Mouse (Mus musculus) forebrain, embryonic 15.5 days (tissue): Measurements from ENCODE around the gene Gucy2c. TPM values are rescaled to one million over a fixed set of nuclear protein-coding genes. Genes with fewer than 3 reads are reported as not detected.
"Not testable (repeated sequence)": the region's sequence is repeated elsewhere in the genome, so short reads cannot be mapped to it uniquely, and the experiment has no call there.

Experiments
- ATAC-seq: fragments of 200-750 bp; cut with Nextera tagmentation; replicated peaks from 2 replicates; pipeline ENCODE4 v1.8.0; 2017; ENCODE audit warnings: mild to moderate bottlenecking, moderate TSS enrichment, moderate library complexity
- H3K27ac ChIP-seq: fragments of 300-500 bp; sonication (generic); replicated peaks from 2 replicates; pipeline ENCODE4 v1.5.1; 2015; ENCODE audit warnings: mild to moderate bottlenecking, inconsistent platforms
- H3K27me3 ChIP-seq: fragments of 300-500 bp; sonication (generic); 2 replicates; pipeline ENCODE4 v1.6.1; 2015; ENCODE audit warnings: inconsistent platforms
- H3K36me3 ChIP-seq: fragments of 300-500 bp; sonication (generic); 2 replicates; pipeline ENCODE4 v1.6.1; 2015; ENCODE audit warnings: mild to moderate bottlenecking, inconsistent platforms
- H3K4me1 ChIP-seq: fragments of 300-500 bp; sonication (generic); 2 replicates; pipeline ENCODE4 v1.6.1; 2015; ENCODE audit warnings: inconsistent platforms
- H3K4me2 ChIP-seq: fragments of 300-500 bp; sonication (generic); replicated peaks from 2 replicates; pipeline ENCODE4 v1.6.1; 2015; ENCODE audit warnings: mild to moderate bottlenecking, inconsistent platforms
- H3K4me3 ChIP-seq: fragments of 300-500 bp; sonication (generic); 2 replicates; pipeline ENCODE4 v1.5.1; 2015; ENCODE audit warnings: mild to moderate bottlenecking, inconsistent platforms
- H3K9ac ChIP-seq: fragments of 300-500 bp; sonication (generic); replicated peaks from 2 replicates; pipeline ENCODE4 v1.6.1; 2015; ENCODE audit warnings: mild to moderate bottlenecking, inconsistent platforms
- H3K9me3 ChIP-seq: fragments of 300-500 bp; sonication (generic); 2 replicates; pipeline ENCODE4 v1.6.1; 2016; ENCODE audit warnings: inconsistent platforms
- WGBS: fragments of 180-500 bp; shearing (Covaris S2); methylation state at CpG from one replicate; pipeline ENCODE4 v1.1.7; 2015; ENCODE audit warnings: mixed read lengths; 5-methylcytosine and 5-hydroxymethylcytosine counted together
- polyA plus RNA-seq: library from polyadenylated mRNA; unstranded; fragments of >200 nt; fragmentation: Nextera tagmentation; extraction: Ambion mirVana; gene quantifications from 2 replicates; pipeline ENCODE4 v1.2.1, GENCODE M21; 2015

Gene Gucy2c
- polyA plus RNA-seq, 1 experiment from 2014 or later, result 0.05 TPM

GRCm38 (mm10) chr6:136801274-136801673, 19.7 kb upstream of the Gucy2c start:
- no peaks in the 10 kb centered on the region for H3K36me3 ChIP-seq
- H3K9ac ChIP-seq, result no peak overlapping the region
- H3K27ac ChIP-seq, result no peak overlapping the region
- H3K4me1 ChIP-seq, result peaks cover 14% of the 10 kb centered on the region
- no peaks in the 10 kb centered on the region for H3K9me3 ChIP-seq
- 83% methylated on average over 6 of the region's 6 CpGs for WGBS
- H3K4me3 ChIP-seq, result no peak overlapping the region
- no peak overlapping the region for H3K4me2 ChIP-seq
- no peak for ATAC-seq
- H3K27me3 ChIP-seq, result no peaks in the 10 kb centered on the region

- H3K27ac ChIP-seq, result no peak overlapping the region
- no peaks in the 10 kb centered on the region for H3K36me3 ChIP-seq
- whole genome bisulfite sequencing, result 87% methylated on average over 8 of the region's 8 CpGs
- no peak for ATAC-seq
- H3K27me3 ChIP-seq, result no peaks in the 10 kb centered on the region
- no peaks in the 10 kb centered on the region for H3K9me3 ChIP-seq
- H3K9ac ChIP-seq, result no peak overlapping the region
- H3K4me2 ChIP-seq, result no peak overlapping the region
- peaks cover 14% of the 10 kb centered on the region for H3K4me1 ChIP-seq
- H3K4me3 ChIP-seq, result no peak overlapping the region
Observed at GRCm38 (mm10) chr6:136800710-136801109, 19.1 kb upstream of the Gucy2c start.

- WGBS, result 90% methylated on average over 3 of the region's 3 CpGs
- not testable (repeated sequence) for H3K27me3 ChIP-seq, H3K27ac ChIP-seq, H3K4me3 ChIP-seq, H3K4me2 ChIP-seq, H3K9ac ChIP-seq, ATAC-seq, H3K36me3 ChIP-seq, H3K9me3 ChIP-seq
- H3K4me1 ChIP-seq, result peaks cover 14% of the 10 kb centered on the region
Observed at GRCm38 (mm10) chr6:136797874-136798693, 16.5 kb upstream of the Gucy2c start.

GRCm38 (mm10) chr6:136795850-136796249, 14.3 kb upstream of the Gucy2c start:
- no peak for ATAC-seq
- H3K9ac ChIP-seq, result no peak overlapping the region
- H3K27ac ChIP-seq, result no peak overlapping the region
- 58% methylated on average over 6 of the region's 6 CpGs for WGBS
- H3K9me3 ChIP-seq, result no peaks in the 10 kb centered on the region
- H3K4me1 ChIP-seq, result peaks cover 13% of the 10 kb centered on the region
- H3K36me3 ChIP-seq, result no peaks in the 10 kb centered on the region
- 0 out of 2 replicates have a peak, but pooled peaks cover 3% of the 10 kb centered on the region for H3K27me3 ChIP-seq
- no peak overlapping the region for H3K4me2 ChIP-seq
- H3K4me3 ChIP-seq, result no peak overlapping the region

GRCm38 (mm10) chr6:136795110-136795509, 13.5 kb upstream of the Gucy2c start:
- no peak for ATAC-seq
- Histone ChIP-seq H3K9ac (no peak overlapping the region), H3K9me3 (no peaks in the 10 kb centered on the region), H3K27ac (no peak overlapping the region), H3K4me3 (no peak overlapping the region), H3K27me3 (0 out of 2 replicates have a peak, but pooled peaks cover 3% of the 10 kb centered on the region), H3K4me2 (no peak overlapping the region), H3K4me1 (peaks cover 13% of the 10 kb centered on the region), H3K36me3 (no peaks in the 10 kb centered on the region)
- WGBS, result 56% methylated on average over 1 of the region's 1 CpGs

GRCm38 (mm10) chr6:136793831-136794525, 12.4 kb upstream of the Gucy2c start:
- H3K9me3 ChIP-seq, result no peaks in the 10 kb centered on the region
- peaks cover 13% of the 10 kb centered on the region for H3K4me1 ChIP-seq
- H3K27ac ChIP-seq, result no peak overlapping the region
- H3K4me3 ChIP-seq, result peak overlapping the region; percentile 33
- H3K4me2 ChIP-seq, result peak overlapping the region; percentile 62
- 0 out of 2 replicates have a peak, but pooled peaks have one; percentile 55 for ATAC-seq
- WGBS, result under 1% methylated on average over 22 of the region's 24 CpGs
- H3K27me3 ChIP-seq, result 0 out of 2 replicates have a peak, but pooled peaks cover 3% of the 10 kb centered on the region
- no peaks in the 10 kb centered on the region for H3K36me3 ChIP-seq
- H3K9ac ChIP-seq, result peak overlapping the region; percentile 6; the same call in 1 of the 2 replicates

GRCm38 (mm10) chr6:136792884-136793758, 11.6 kb upstream of the Gucy2c start:
- ATAC-seq, result no peak

GRCm38 (mm10) chr6:136789391-136789971, 7.9 kb upstream of the Gucy2c start:
- Histone ChIP-seq H3K4me3 (no peak overlapping the region), H3K27ac (no peak overlapping the region), H3K4me1 (peaks cover 13% of the 10 kb centered on the region), H3K4me2 (no peak overlapping the region), H3K36me3 (no peaks in the 10 kb centered on the region), H3K9ac (no peak overlapping the region), H3K27me3 (0 out of 2 replicates have a peak, but pooled peaks cover 3% of the 10 kb centered on the region), H3K9me3 (no peaks in the 10 kb centered on the region)
- no peak for ATAC-seq
- WGBS, result 82% methylated on average over 5 of the region's 5 CpGs

More at GRCm38 (mm10) chr6:136792884-136793758, 11.6 kb upstream of the Gucy2c start:
- H3K9ac ChIP-seq, result peak overlapping the region; percentile 6; the same call in 1 of the 2 replicates
- H3K4me1 ChIP-seq, result peaks cover 13% of the 10 kb centered on the region
- no peaks in the 10 kb centered on the region for H3K36me3 ChIP-seq
- peak overlapping the region; percentile 62 for H3K4me2 ChIP-seq
- peak overlapping the region; percentile 33 for H3K4me3 ChIP-seq
- H3K27me3 ChIP-seq, result 0 out of 2 replicates have a peak, but pooled peaks cover 3% of the 10 kb centered on the region
- 23% methylated on average over 16 of the region's 16 CpGs for WGBS
- no peaks in the 10 kb centered on the region for H3K9me3 ChIP-seq
- no peak overlapping the region for H3K27ac ChIP-seq

- no peaks in the 10 kb centered on the region for H3K9me3 ChIP-seq
- no peak for ATAC-seq
- H3K4me3 ChIP-seq, result no peak overlapping the region
- H3K4me1 ChIP-seq, result no peaks in the 10 kb centered on the region
- no peaks in the 10 kb centered on the region for H3K27me3 ChIP-seq
- WGBS, result 83% methylated on average over 9 of the region's 9 CpGs
- no peak overlapping the region for H3K27ac ChIP-seq
- H3K36me3 ChIP-seq, result no peaks in the 10 kb centered on the region
- no peak overlapping the region for H3K4me2 ChIP-seq
- H3K9ac ChIP-seq, result no peak overlapping the region
Observed at GRCm38 (mm10) chr6:136782761-136783160, 1.2 kb upstream of the Gucy2c start.

- H3K4me3 ChIP-seq, result no peak overlapping the region
- H3K27me3 ChIP-seq, result no peaks in the 10 kb centered on the region
- H3K9me3 ChIP-seq, result no peaks in the 10 kb centered on the region
- no peak overlapping the region for H3K27ac ChIP-seq
- H3K4me2 ChIP-seq, result no peak overlapping the region
- no peaks in the 10 kb centered on the region for H3K36me3 ChIP-seq
- H3K9ac ChIP-seq, result no peak overlapping the region
- WGBS, result 85% methylated on average over 12 of the region's 12 CpGs
- no peak for ATAC-seq
- H3K4me1 ChIP-seq, result no peaks in the 10 kb centered on the region
Observed at GRCm38 (mm10) chr6:136782146-136782545, 581 bp upstream of the Gucy2c start.

GRCm38 (mm10) chr6:136776392-136776791, 5.2 kb downstream of the Gucy2c start:
- Histone ChIP-seq H3K27ac (no peak overlapping the region), H3K4me1 (no peaks in the 10 kb centered on the region), H3K4me2 (no peak overlapping the region), H3K36me3 (no peaks in the 10 kb centered on the region), H3K4me3 (no peak overlapping the region), H3K27me3 (no peaks in the 10 kb centered on the region), H3K9me3 (no peaks in the 10 kb centered on the region), H3K9ac (no peak overlapping the region)
- 90% methylated on average over 1 of the region's 1 CpGs for WGBS
- ATAC-seq, result no peak
